Mouse (Mus musculus): ENCODE measurements around the gene Gm21477. TPM values are rescaled to one million over a fixed set of nuclear protein-coding genes. Genes with fewer than 3 reads are reported as not detected.
"Not testable (repeated sequence)": the region's sequence is repeated elsewhere in the genome, so short reads cannot be mapped to it uniquely, and the experiment has no call there.

Gm21477 gene
- polyA plus RNA-seq (2014; fragmentation: Nextera tagmentation; extraction: Ambion mirVana): not detected in 2 replicates

DNA sequence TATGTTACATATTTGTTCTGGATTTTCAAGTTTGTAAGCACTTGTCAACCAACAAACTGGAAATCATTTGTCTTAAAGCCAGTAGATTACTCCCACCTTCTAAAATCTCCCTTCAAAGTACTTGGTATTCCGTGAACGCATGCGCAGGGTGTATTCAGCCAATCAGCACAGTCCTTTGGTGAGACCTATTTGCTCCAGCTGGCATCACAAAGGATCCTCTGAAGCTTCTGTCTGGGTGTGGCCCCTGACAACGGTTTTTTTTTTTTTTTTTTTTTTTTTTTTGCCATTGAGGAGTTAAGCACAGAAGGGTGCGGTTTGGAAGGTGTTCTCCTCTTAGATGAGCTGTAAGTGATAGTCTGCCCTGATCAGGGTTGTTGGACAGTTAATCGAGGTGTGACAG is at the start of gene Gm21477:
TSS of gene Gm21477 (plus strand) at position 301 of the 400 bp plus-strand sequence.
- ATAC-seq (ENCODE audit: insufficient number of reproducible peaks, insufficient read depth, low FRiP score, low read depth); H3K4me2 ChIP-seq (ENCODE audit: low read length): not testable (repeated sequence)
- WGBS: no CpG with 5 or more reads among the region's 6 CpGs

More for the DNA sequence above, at the start of gene Gm21477:
- H3K9me3 ChIP-seq (ENCODE audit: control insufficient read depth, low read length); H3K9ac ChIP-seq (ENCODE audit: low read length); H3K27ac ChIP-seq (replicated peaks in 1 of 2; ENCODE audit: control insufficient read depth in 1 of 2, insufficient read depth in 1 of 2, low read depth in 2 of 2, low read length in 2 of 2); H3K4me1 ChIP-seq (ENCODE audit: control insufficient read depth in 2 of 2, insufficient read depth in 2 of 2, low read length in 2 of 2); H3K4me3 ChIP-seq (ENCODE audit: control insufficient read depth in 1 of 2, insufficient read depth in 1 of 2, low read depth in 1 of 2, low read length in 2 of 2); H3K36me3 ChIP-seq (ENCODE audit: control insufficient read depth, insufficient read depth, low read length); H3K27me3 ChIP-seq (ENCODE audit: control insufficient read depth, insufficient read depth, low read length): not testable (repeated sequence)
